Mouse (Mus musculus) CD4-positive, CD25-positive, alpha-beta regulatory T cell, adult 2 months (primary cell): ENCODE results near the gene Ssxb2.
"Not testable (repeated sequence)": the region's sequence is repeated elsewhere in the genome, so short reads cannot be mapped to it uniquely, and the experiment has no call there.

Source experiments
- DNase-seq: peaks from one replicate; pipeline ENCODE4 v3.0.0-alpha.2; 2012; ENCODE audit warnings: low read depth, low spot score

Gene Ssxb2

DNA sequence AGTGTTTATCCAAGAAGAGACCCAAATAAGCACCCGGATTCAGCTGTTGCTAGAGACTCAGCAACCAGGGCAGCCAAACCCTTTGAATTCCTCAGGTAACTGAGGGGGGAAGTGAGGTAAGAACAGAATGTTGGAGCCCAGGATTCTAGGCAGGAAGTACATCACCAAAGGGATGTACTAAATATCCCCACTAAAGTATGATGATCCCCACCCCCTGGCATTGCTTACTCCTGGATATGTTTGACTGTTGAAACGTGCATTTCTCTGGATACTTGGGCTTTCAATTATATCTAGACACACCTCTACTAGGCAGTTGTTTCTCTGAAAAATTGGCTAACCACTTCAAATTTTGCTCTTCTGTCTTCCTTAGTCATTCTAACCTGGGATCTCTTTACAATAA is at the start of gene Ssxb2:
TSS of gene Ssxb2 (minus strand) at position 101 of the 400 bp plus-strand sequence.
- not testable (repeated sequence) for DNase-seq

GRCm38 (mm10) chrX:8413005-8413404 is 48.5 kb downstream of the Ssxb2 start, which contains the start of gene Ssxb1:
Gene Ssxb1 (plus strand): TSS chrX:8413305.
- DNase-seq, result not testable (repeated sequence)
